Mouse (Mus musculus): ENCODE results near the gene Bdh1. TPM values are rescaled to one million over a fixed set of nuclear protein-coding genes. Genes with fewer than 3 reads are reported as not detected.
"Not testable (repeated sequence)": the region's sequence is repeated elsewhere in the genome, so short reads cannot be mapped to it uniquely, and the experiment has no call there.

Gene Bdh1
- 22.7 and 24.5 TPM in 2 replicates for polyA plus RNA-seq (2016; fragmentation: Nextera tagmentation; extraction: Ambion mirVana)

DNA sequence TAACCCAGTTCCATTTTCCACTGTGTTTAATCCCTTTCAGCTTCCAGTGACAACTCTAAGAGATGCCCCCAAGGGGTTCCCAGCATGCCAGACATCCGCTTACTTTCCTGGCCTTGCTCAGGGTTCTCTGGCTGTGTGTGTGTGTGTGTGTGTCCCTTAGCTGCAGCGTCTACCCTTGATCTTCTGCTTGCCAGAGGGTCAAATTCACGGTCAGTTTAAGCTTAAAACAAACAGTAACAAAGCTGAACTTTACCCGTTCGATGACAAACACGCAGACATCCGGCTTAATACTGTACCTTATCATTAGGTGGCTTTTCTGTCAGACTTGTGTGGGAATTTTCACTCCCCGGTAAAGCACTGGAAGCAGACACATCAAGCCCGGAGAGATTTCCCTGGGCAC is at the start of gene Bdh1:
Gene Bdh1 (plus strand): TSS at position 281 of the 400 bp plus-strand sequence.
- Histone ChIP-seq H3K36me3 (no peaks in the 10 kb centered on the region), H3K4me2 (replicated peaks) (no peak within 1 kb of the TSS), H3K9ac (no peak within 1 kb of the TSS), H3K27ac (no peak within 1 kb of the TSS), H3K27me3 (peaks cover 7% of the 10 kb centered on the region), H3K4me3 (no peak within 1 kb of the TSS), H3K9me3 (no peaks in the 10 kb centered on the region), H3K4me1 (no peaks in the 10 kb centered on the region)
- no peak for ATAC-seq (ENCODE audit: insufficient number of reproducible peaks, insufficient read depth, low FRiP score, low TSS enrichment)
- WGBS = 50% methylated on average over 9 of the region's 9 CpGs

DNA sequence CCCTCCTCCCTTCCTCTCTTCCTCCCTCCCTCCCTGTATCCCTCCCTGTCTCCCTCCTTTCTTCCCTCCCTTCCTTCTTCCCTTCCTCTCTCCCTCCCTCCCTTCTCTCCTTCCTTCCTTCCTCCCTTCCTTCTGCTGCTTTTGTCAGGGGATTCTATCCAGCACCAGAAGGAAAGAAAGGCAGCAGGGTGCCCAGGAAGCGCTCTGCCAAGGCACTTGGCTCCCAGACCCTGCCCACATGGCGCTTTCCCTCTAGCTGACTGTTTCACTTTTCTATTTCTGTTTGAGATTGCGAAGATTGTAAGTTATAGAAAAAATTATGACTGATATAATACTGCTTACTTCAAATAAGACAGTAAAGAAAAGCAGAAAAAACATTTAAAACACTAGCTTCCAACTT is 49.8 kb upstream of the Bdh1 start:
- not testable (repeated sequence) for H3K27ac ChIP-seq; H3K4me3 ChIP-seq; H3K27me3 ChIP-seq; H3K9ac ChIP-seq; H3K4me1 ChIP-seq; H3K9me3 ChIP-seq; H3K4me2 ChIP-seq (replicated peaks); H3K36me3 ChIP-seq; ATAC-seq (ENCODE audit: insufficient number of reproducible peaks, insufficient read depth, low FRiP score, low TSS enrichment)
- 82% methylated on average over 3 of the region's 3 CpGs for WGBS

DNA sequence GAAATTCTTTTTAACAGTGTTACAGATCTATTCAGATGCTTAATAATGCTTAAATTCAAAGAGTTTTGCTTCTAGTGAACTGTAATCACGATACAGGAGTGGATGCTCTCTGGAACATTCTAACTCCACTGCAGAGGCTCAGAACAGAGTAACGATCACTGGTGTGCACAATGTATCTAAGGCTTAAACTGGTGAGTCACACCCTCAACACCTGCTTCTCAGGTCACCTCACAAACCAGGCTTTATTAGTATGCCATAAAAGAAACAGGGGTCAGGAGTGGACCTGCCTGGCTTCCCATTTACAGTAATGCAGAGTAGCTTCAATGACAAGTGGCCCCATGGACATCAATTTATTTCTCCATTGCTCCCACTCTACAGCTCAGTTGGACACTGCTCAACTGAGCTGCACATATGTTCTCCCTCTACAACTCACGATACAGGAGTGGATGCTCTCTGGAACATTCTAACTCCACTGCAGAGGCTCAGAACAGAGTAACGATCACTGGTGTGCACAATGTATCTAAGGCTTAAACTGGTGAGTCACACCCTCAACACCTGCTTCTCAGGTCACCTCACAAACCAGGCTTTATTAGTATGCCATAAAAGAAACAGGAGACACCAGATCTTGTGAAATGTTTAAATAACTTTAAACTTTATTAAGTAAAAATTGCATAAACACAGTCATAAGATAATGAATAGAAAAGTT is 46.0 kb upstream of the Bdh1 start:
- not testable (repeated sequence) for H3K4me3 ChIP-seq; ATAC-seq (ENCODE audit: insufficient number of reproducible peaks, insufficient read depth, low FRiP score, low TSS enrichment); H3K9ac ChIP-seq; H3K27ac ChIP-seq; H3K36me3 ChIP-seq; H3K4me2 ChIP-seq (replicated peaks); H3K27me3 ChIP-seq; H3K9me3 ChIP-seq; H3K4me1 ChIP-seq
- 82% methylated on average over 4 of the region's 4 CpGs for WGBS

DNA sequence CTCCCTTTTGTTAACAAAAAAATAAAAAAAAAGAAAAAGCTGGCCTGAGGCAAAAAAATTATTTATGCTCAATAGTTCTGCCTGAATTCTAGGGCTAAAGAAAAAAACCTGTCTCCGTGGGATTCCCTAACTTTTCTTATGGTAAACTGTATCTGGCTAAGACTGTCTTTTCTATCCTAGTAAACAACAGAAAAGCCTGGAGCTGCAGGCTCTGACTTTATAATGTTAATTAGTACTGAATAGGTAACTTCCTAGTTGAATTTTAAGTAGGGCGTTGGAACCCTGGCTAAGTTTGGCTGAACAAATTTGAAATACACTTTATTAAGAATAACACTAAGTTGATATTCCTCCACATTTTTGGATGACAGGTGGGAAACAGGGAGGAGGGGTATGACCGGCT is 33.8 kb upstream of the Bdh1 start:
- H3K4me3 ChIP-seq; H3K9me3 ChIP-seq; H3K27me3 ChIP-seq; H3K9ac ChIP-seq; H3K36me3 ChIP-seq; ATAC-seq (ENCODE audit: insufficient number of reproducible peaks, insufficient read depth, low FRiP score, low TSS enrichment); H3K4me1 ChIP-seq; H3K27ac ChIP-seq; H3K4me2 ChIP-seq (replicated peaks): not testable (repeated sequence)
- WGBS = 82% methylated on average over 3 of the region's 3 CpGs

DNA sequence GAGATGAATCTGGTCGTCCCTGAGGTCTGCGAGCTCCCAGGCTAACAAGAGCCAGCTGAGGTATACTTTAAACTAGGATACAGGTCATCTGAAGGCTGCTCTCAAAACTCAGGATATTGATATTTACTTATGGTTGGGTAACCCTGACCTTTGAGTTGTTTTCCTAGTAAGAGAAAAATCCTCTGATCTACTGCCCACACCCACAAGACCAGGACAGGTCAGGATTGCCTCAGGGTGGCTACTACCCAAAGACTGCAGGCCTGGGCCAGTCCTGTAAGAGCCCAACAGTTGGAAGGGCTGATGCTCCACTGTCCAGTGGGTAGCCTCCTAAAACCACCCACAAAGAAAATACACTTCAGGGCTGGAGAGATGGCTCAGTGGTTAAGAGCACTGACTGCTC is 22.8 kb upstream of the Bdh1 start:
- H3K27ac ChIP-seq = no peak overlapping the region
- no peaks in the 10 kb centered on the region for H3K9me3 ChIP-seq
- H3K27me3 ChIP-seq = no peaks in the 10 kb centered on the region
- WGBS = 64% methylated on average over 2 of the region's 2 CpGs
- no peak for ATAC-seq (ENCODE audit: insufficient number of reproducible peaks, insufficient read depth, low FRiP score, low TSS enrichment)
- H3K4me2 ChIP-seq (replicated peaks) = no peak overlapping the region
- no peaks in the 10 kb centered on the region for H3K4me1 ChIP-seq
- no peak overlapping the region for H3K9ac ChIP-seq
- no peak overlapping the region for H3K4me3 ChIP-seq
- H3K36me3 ChIP-seq = no peaks in the 10 kb centered on the region

DNA sequence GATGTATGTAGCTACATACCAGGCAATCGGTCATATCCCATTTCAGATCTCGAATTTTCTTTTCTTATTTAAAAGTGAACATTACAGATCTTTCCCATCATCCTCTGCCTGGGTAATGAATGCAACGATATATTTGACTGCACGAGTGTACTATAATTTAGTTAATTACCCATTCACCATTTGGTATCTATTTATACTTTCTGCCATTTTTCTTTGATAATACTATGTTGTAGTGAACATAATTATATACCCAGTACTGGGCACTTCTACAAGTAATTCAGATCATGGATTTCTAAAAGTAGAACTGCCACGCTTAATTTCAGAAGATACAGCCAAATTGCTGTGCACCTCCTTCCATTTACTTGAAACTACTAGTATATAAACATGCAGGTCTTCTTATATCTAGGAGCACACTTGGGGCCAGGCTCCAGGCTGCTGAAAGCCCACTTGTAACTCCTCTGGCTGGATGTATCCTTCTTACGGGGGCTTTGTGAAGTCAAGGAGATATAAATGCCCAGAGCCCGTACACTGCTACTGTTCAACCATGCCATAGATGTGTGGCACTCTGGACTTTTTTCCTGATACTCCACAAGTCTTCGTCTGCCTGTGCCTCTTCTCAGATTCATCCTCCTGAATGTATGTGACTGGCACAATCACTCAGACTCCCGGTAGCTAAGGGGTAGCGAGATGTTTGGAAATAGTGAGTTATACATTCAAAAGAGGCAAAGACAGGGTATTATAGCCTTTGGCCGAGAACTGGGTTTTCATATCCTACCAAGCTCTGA is 21.0 kb upstream of the Bdh1 start:
- WGBS = 85% methylated on average over 11 of the region's 11 CpGs
- Histone ChIP-seq H3K9me3 (no peaks in the 10 kb centered on the region), H3K4me1 (no peaks in the 10 kb centered on the region)

DNA sequence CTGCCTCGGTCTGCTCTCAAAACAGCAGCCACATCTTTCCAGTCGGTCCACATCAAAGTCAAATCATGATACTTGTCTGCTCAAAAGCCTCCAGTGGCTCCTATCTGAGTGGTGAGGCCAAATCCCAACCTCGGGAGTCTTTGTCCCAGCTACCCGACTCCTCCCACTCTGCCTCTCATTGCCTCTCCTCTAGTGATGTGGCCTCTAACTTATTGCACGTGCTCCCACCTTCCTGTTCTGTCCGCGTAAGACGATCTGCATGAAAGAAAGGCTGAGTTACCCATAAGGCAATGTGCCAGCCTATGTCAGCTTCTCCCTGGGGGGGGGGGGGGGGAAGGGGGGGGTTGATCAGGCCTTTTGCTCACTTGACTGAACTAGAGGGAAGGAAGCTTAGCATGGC is 20.0 kb upstream of the Bdh1 start:
- Histone ChIP-seq H3K27ac (no peak overlapping the region), H3K9ac (no peak overlapping the region), H3K27me3 (no peaks in the 10 kb centered on the region), H3K9me3 (no peaks in the 10 kb centered on the region), H3K4me1 (no peaks in the 10 kb centered on the region), H3K4me2 (replicated peaks) (no peak overlapping the region), H3K4me3 (no peak overlapping the region), H3K36me3 (no peaks in the 10 kb centered on the region)
- 38% methylated on average over 8 of the region's 8 CpGs for WGBS
- no peak for ATAC-seq (ENCODE audit: insufficient number of reproducible peaks, insufficient read depth, low FRiP score, low TSS enrichment)

More for the DNA sequence above, 21.0 kb upstream of the Bdh1 start:
- Histone ChIP-seq H3K36me3 (no peaks in the 10 kb centered on the region), H3K9ac (no peak overlapping the region), H3K27me3 (no peaks in the 10 kb centered on the region), H3K27ac (no peak overlapping the region), H3K4me2 (replicated peaks) (no peak overlapping the region), H3K4me3 (no peak overlapping the region)
- ATAC-seq (ENCODE audit: insufficient number of reproducible peaks, insufficient read depth, low FRiP score, low TSS enrichment) = no peak

DNA sequence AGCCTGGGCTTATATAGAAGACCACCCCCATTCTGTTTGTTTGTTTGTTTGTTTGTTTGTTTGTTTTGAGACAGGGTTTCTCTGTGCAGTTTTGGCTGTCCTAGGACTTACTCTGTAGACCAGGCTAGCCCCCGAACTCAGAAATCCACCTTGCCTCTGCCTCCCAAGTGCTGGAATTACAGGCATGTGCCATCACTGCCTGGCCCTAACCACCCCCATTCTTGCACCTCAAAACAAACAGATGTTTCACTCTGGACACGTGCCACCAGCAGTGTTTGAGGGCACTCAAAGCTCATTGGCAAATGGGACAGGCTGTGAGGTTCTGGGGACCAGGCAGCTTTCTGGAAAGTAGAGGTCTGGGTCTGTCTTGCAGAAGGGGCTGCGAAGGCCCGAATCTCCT is 18.1 kb upstream of the Bdh1 start:
- H3K27ac ChIP-seq = no peak overlapping the region
- 85% methylated on average over 4 of the region's 4 CpGs for WGBS
- no peaks in the 10 kb centered on the region for H3K9me3 ChIP-seq
- H3K4me2 ChIP-seq (replicated peaks) = no peak overlapping the region
- H3K4me1 ChIP-seq = no peaks in the 10 kb centered on the region
- H3K9ac ChIP-seq = no peak overlapping the region
- H3K27me3 ChIP-seq = no peaks in the 10 kb centered on the region
- no peak for ATAC-seq (ENCODE audit: insufficient number of reproducible peaks, insufficient read depth, low FRiP score, low TSS enrichment)
- H3K36me3 ChIP-seq = no peaks in the 10 kb centered on the region
- H3K4me3 ChIP-seq = no peak overlapping the region

DNA sequence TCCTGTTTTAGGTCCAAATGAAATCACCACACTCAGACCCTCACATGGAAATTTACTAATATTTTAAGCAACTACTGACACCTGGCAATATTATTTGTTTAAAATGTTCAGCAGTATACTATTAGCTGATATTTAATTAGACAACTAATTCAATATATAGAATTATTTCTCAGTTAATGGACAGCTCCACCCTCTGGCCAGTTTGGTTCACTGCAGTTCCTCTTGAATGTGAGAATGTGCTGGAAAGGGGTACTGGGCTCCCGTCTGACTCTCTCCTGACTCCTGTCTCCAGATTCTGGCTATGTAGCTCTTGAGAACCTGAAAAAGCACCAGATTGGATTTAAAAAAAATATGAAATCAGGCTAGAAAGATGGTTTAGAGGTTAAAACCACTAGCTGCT is 17.0 kb upstream of the Bdh1 start:
- Histone ChIP-seq H3K27ac (no peak overlapping the region), H3K36me3 (no peaks in the 10 kb centered on the region), H3K4me3 (no peak overlapping the region), H3K4me2 (replicated peaks) (no peak overlapping the region), H3K27me3 (no peaks in the 10 kb centered on the region), H3K4me1 (no peaks in the 10 kb centered on the region), H3K9ac (no peak overlapping the region), H3K9me3 (no peaks in the 10 kb centered on the region)
- ATAC-seq (ENCODE audit: insufficient number of reproducible peaks, insufficient read depth, low FRiP score, low TSS enrichment) = no peak
- WGBS = 64% methylated on average over 1 of the region's 1 CpGs

DNA sequence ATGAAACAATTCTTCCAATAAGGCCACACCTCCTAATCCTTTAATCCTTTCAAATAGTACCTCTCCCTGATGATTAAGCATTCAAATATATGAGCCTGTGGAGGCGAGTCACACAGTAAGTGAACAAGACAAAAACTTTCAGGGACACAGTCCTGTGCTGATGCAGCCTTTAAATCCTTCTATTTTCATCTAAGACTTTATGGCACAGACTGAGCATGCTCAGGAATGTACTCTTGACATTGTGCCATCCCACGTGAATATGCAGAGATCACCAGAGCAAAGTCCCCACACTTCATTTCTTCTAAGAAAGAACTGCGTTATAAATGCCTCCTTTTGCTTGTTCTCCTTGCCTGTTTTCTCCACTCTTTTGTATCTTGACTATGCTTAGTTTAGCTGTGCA is 14.2 kb upstream of the Bdh1 start:
- no peak for ATAC-seq (ENCODE audit: insufficient number of reproducible peaks, insufficient read depth, low FRiP score, low TSS enrichment)
- Histone ChIP-seq H3K36me3 (no peaks in the 10 kb centered on the region), H3K27me3 (no peaks in the 10 kb centered on the region), H3K9me3 (no peaks in the 10 kb centered on the region), H3K4me2 (replicated peaks) (no peak overlapping the region), H3K9ac (no peak overlapping the region), H3K27ac (no peak overlapping the region), H3K4me1 (no peaks in the 10 kb centered on the region), H3K4me3 (no peak overlapping the region)
- 69% methylated on average over 3 of the region's 3 CpGs for WGBS

DNA sequence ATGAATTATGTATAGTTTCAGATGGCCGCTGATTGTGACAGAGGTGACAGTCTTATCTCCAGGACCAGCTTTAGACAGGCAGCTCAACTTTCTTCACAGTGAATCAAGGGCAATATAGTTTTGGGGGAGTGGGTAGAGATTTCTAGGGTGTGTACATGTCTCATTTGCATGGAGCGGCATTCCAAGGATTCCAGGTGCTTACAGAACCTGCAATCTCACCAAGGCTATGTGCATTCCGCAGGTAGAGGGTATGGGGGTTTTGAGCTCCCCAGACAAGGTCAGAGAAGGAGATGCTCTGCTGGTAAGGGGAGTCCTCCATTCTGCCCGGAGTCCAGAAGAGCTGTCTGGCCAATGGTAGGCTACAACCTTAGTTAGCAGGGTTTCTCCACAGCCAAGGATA is 11.1 kb upstream of the Bdh1 start:
- Histone ChIP-seq H3K9me3 (no peaks in the 10 kb centered on the region), H3K27me3 (no peaks in the 10 kb centered on the region), H3K36me3 (no peaks in the 10 kb centered on the region), H3K9ac (no peak overlapping the region), H3K4me1 (no peaks in the 10 kb centered on the region), H3K4me2 (replicated peaks) (no peak overlapping the region), H3K27ac (no peak overlapping the region), H3K4me3 (no peak overlapping the region)
- WGBS = 79% methylated on average over 4 of the region's 4 CpGs
- ATAC-seq (ENCODE audit: insufficient number of reproducible peaks, insufficient read depth, low FRiP score, low TSS enrichment) = no peak

DNA sequence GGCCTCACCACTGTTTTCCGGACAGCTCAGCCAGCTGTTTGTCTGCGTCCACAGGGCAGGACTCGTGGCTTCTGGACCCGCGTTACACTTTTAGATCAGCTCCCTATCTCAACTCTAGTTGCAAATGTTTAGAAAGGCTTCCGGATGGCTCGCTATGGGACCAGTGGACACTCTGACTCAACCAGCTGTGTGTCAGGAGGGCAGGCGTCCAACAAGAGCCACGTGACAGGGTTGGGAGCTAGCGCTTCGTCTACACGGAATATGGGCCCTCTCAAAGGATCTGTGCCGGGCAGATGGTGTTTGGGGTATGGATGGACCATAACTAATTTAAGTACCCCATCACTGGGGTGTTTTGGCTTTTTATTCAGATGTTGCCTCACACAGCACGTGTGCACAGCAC is 9.8 kb upstream of the Bdh1 start:
- Histone ChIP-seq H3K9ac (no peak overlapping the region), H3K27me3 (no peaks in the 10 kb centered on the region), H3K27ac (no peak overlapping the region), H3K4me1 (no peaks in the 10 kb centered on the region), H3K9me3 (no peaks in the 10 kb centered on the region), H3K4me3 (no peak overlapping the region), H3K4me2 (replicated peaks) (no peak overlapping the region), H3K36me3 (no peaks in the 10 kb centered on the region)
- ATAC-seq (ENCODE audit: insufficient number of reproducible peaks, insufficient read depth, low FRiP score, low TSS enrichment) = no peak
- 77% methylated on average over 14 of the region's 14 CpGs for WGBS
